Mouse (Mus musculus): ENCODE data around the gene Mgarp. TPM values are rescaled to one million over a fixed set of nuclear protein-coding genes. Genes with fewer than 3 reads are reported as not detected.
"Not testable (repeated sequence)": the region's sequence is repeated elsewhere in the genome, so short reads cannot be mapped to it uniquely, and the experiment has no call there.

Mgarp gene
- total RNA-seq, 1 experiment, result 12.5 TPM

- H3K4me3 ChIP-seq (ENCODE audit: insufficient read depth in 1 of 2, low read depth in 1 of 2, low read length in 2 of 2, poor library complexity in 1 of 2, severe bottlenecking in 1 of 2); H3K9ac ChIP-seq (ENCODE audit: insufficient read depth, low read depth, low read length, poor library complexity, severe bottlenecking); DNase-seq (ENCODE audit: low read depth, low spot score); in situ Hi-C loops (cut with MboI; ENCODE audit: low sequenced_read_pairs in 2 of 2, unreplicated experiment in 2 of 2); H3K9me3 ChIP-seq (ENCODE audit: control insufficient read depth, insufficient read depth, low read depth, low read length); H3K27ac ChIP-seq (ENCODE audit: insufficient read depth, low read depth, low read length, poor library complexity, severe bottlenecking): not testable (repeated sequence)
- Histone ChIP-seq H3K36me3 (ENCODE audit: control insufficient read depth, insufficient read depth, low read length, poor library complexity, severe bottlenecking) (peaks cover 11% of the 10 kb centered on the region), H3K4me1 (ENCODE audit: control insufficient read depth in 2 of 2, insufficient read depth in 2 of 2, low read length in 2 of 2, poor library complexity in 1 of 2) (peaks cover 6 to 12% of the 10 kb centered on the region in 2 experiments; a peak in 3 of 4 replicates)
- peak; percentile 71 for TF ChIP-seq ZNF384 (IDR thresholded peaks at IDR 0.05; ENCODE audit: low read depth, low read length)
Measured at GRCm38 (mm10) chr3:51402054-51402453, 5.5 kb upstream of the Mgarp start.

GRCm38 (mm10) chr3:51400682-51401081, 4.1 kb upstream of the Mgarp start:
- in situ Hi-C loops (cut with MboI; ENCODE audit: low sequenced_read_pairs in 2 of 2, unreplicated experiment in 2 of 2), result no loop called here
- no peak overlapping the region for H3K4me3 ChIP-seq (ENCODE audit: insufficient read depth in 1 of 2, low read depth in 1 of 2, low read length in 2 of 2, poor library complexity in 1 of 2, severe bottlenecking in 1 of 2)
- no peak overlapping the region for H3K27ac ChIP-seq (ENCODE audit: insufficient read depth, low read depth, low read length, poor library complexity, severe bottlenecking)
- peaks cover 6 to 16% of the 10 kb centered on the region in 2 experiments; a peak in 3 of 4 replicates for H3K4me1 ChIP-seq (ENCODE audit: control insufficient read depth in 2 of 2, insufficient read depth in 2 of 2, low read length in 2 of 2, poor library complexity in 1 of 2)
- H3K9me3 ChIP-seq (ENCODE audit: control insufficient read depth, insufficient read depth, low read depth, low read length), result no peaks in the 10 kb centered on the region
- TF ChIP-seq ZNF384 (IDR thresholded peaks at IDR 0.05; ENCODE audit: low read depth, low read length), result no peak
- TF ChIP-seq ZC3H11A (IDR thresholded peaks at IDR 0.05; ENCODE audit: borderline replicate concordance, low read depth, low read length), result no peak
- no peak for TF ChIP-seq CHD2 (IDR thresholded peaks at IDR 0.05; ENCODE audit: low read depth, low read length)
- H3K9ac ChIP-seq (ENCODE audit: insufficient read depth, low read depth, low read length, poor library complexity, severe bottlenecking), result no peak overlapping the region
- DNase-seq (ENCODE audit: low read depth, low spot score), result no peak
- H3K36me3 ChIP-seq (ENCODE audit: control insufficient read depth, insufficient read depth, low read length, poor library complexity, severe bottlenecking), result peaks cover 3% of the 10 kb centered on the region

- H3K4me1 ChIP-seq (ENCODE audit: control insufficient read depth in 2 of 2, insufficient read depth in 2 of 2, low read length in 2 of 2, poor library complexity in 1 of 2), result peaks cover 6 to 16% of the 10 kb centered on the region in 2 experiments; a peak in 3 of 4 replicates
- no peak for DNase-seq (ENCODE audit: low read depth, low spot score)
- H3K36me3 ChIP-seq (ENCODE audit: control insufficient read depth, insufficient read depth, low read length, poor library complexity, severe bottlenecking), result peaks cover 3% of the 10 kb centered on the region; the same call in 1 of the 2 replicates
- in situ Hi-C loops (cut with MboI; ENCODE audit: low sequenced_read_pairs in 2 of 2, unreplicated experiment in 2 of 2), result no loop called here
- no peaks in the 10 kb centered on the region for H3K9me3 ChIP-seq (ENCODE audit: control insufficient read depth, insufficient read depth, low read depth, low read length)
- TF ChIP-seq HCFC1 (IDR thresholded peaks at IDR 0.05; ENCODE audit: borderline replicate concordance, insufficient read depth, low read length) (no peak), CHD2 (IDR thresholded peaks at IDR 0.05; ENCODE audit: low read depth, low read length) (no peak), MAFK (IDR thresholded peaks at IDR 0.05; ENCODE audit: insufficient read depth, low read depth, low read length) (no peak), ZNF384 (IDR thresholded peaks at IDR 0.05; ENCODE audit: low read depth, low read length) (no peak), ZC3H11A (IDR thresholded peaks at IDR 0.05; ENCODE audit: borderline replicate concordance, low read depth, low read length) (no peak)
- H3K27ac ChIP-seq (ENCODE audit: insufficient read depth, low read depth, low read length, poor library complexity, severe bottlenecking), result no peak overlapping the region
- H3K9ac ChIP-seq (ENCODE audit: insufficient read depth, low read depth, low read length, poor library complexity, severe bottlenecking), result no peak overlapping the region
- H3K4me3 ChIP-seq (ENCODE audit: insufficient read depth in 1 of 2, low read depth in 1 of 2, low read length in 2 of 2, poor library complexity in 1 of 2, severe bottlenecking in 1 of 2), result peak overlapping the region in 1 of 2 experiments; percentile 30; a peak in 2 of 4 replicates
Measured at GRCm38 (mm10) chr3:51399531-51399930, 3.0 kb upstream of the Mgarp start.

GRCm38 (mm10) chr3:51398667-51399066, 2.1 kb upstream of the Mgarp start:
- H3K27ac ChIP-seq (ENCODE audit: insufficient read depth, low read depth, low read length, poor library complexity, severe bottlenecking), result no peak overlapping the region; the same call in 1 of the 2 replicates
- H3K4me3 ChIP-seq (ENCODE audit: insufficient read depth in 1 of 2, low read depth in 1 of 2, low read length in 2 of 2, poor library complexity in 1 of 2, severe bottlenecking in 1 of 2), result peak overlapping the region in 1 of 2 experiments; percentile 30; a peak in 1 of 4 replicates
- TF ChIP-seq MAFK (IDR thresholded peaks at IDR 0.05; ENCODE audit: insufficient read depth, low read depth, low read length) (no peak), CHD2 (IDR thresholded peaks at IDR 0.05; ENCODE audit: low read depth, low read length) (no peak), ZC3H11A (IDR thresholded peaks at IDR 0.05; ENCODE audit: borderline replicate concordance, low read depth, low read length) (no peak), ZNF384 (IDR thresholded peaks at IDR 0.05; ENCODE audit: low read depth, low read length) (no peak), HCFC1 (IDR thresholded peaks at IDR 0.05; ENCODE audit: borderline replicate concordance, insufficient read depth, low read length) (no peak)
- no peaks in the 10 kb centered on the region for H3K9me3 ChIP-seq (ENCODE audit: control insufficient read depth, insufficient read depth, low read depth, low read length)
- H3K4me1 ChIP-seq (ENCODE audit: control insufficient read depth in 2 of 2, insufficient read depth in 2 of 2, low read length in 2 of 2, poor library complexity in 1 of 2), result peaks cover 6 to 16% of the 10 kb centered on the region in 2 experiments; a peak in 3 of 4 replicates
- no peak overlapping the region for H3K9ac ChIP-seq (ENCODE audit: insufficient read depth, low read depth, low read length, poor library complexity, severe bottlenecking)
- peaks cover 3% of the 10 kb centered on the region; the same call in 1 of the 2 replicates for H3K36me3 ChIP-seq (ENCODE audit: control insufficient read depth, insufficient read depth, low read length, poor library complexity, severe bottlenecking)
- in situ Hi-C loops (cut with MboI; ENCODE audit: low sequenced_read_pairs in 2 of 2, unreplicated experiment in 2 of 2), result no loop called here
- no peak for DNase-seq (ENCODE audit: low read depth, low spot score)

GRCm38 (mm10) chr3:51397700-51398299, 1.3 kb upstream of the Mgarp start:
- in situ Hi-C loops (cut with MboI; ENCODE audit: low sequenced_read_pairs in 2 of 2, unreplicated experiment in 2 of 2), result no loop called here
- TF ChIP-seq ZNF384 (IDR thresholded peaks at IDR 0.05; ENCODE audit: low read depth, low read length), result no peak
- TF ChIP-seq HCFC1 (IDR thresholded peaks at IDR 0.05; ENCODE audit: borderline replicate concordance, insufficient read depth, low read length), result no peak
- TF ChIP-seq MAFK (IDR thresholded peaks at IDR 0.05; ENCODE audit: insufficient read depth, low read depth, low read length), result no peak
- TF ChIP-seq ZC3H11A (IDR thresholded peaks at IDR 0.05; ENCODE audit: borderline replicate concordance, low read depth, low read length), result no peak
- no peak for TF ChIP-seq CHD2 (IDR thresholded peaks at IDR 0.05; ENCODE audit: low read depth, low read length)
- Histone ChIP-seq H3K27ac (ENCODE audit: insufficient read depth, low read depth, low read length, poor library complexity, severe bottlenecking) (no peak overlapping the region), H3K9me3 (ENCODE audit: control insufficient read depth, insufficient read depth, low read depth, low read length) (no peaks in the 10 kb centered on the region), H3K4me1 (ENCODE audit: control insufficient read depth in 2 of 2, insufficient read depth in 2 of 2, low read length in 2 of 2, poor library complexity in 1 of 2) (peaks cover 6 to 16% of the 10 kb centered on the region in 2 experiments; a peak in 3 of 4 replicates), H3K4me3 (ENCODE audit: insufficient read depth in 1 of 2, low read depth in 1 of 2, low read length in 2 of 2, poor library complexity in 1 of 2, severe bottlenecking in 1 of 2) (no peak overlapping the region), H3K36me3 (ENCODE audit: control insufficient read depth, insufficient read depth, low read length, poor library complexity, severe bottlenecking) (peaks cover 3% of the 10 kb centered on the region; the same call in 1 of the 2 replicates), H3K9ac (ENCODE audit: insufficient read depth, low read depth, low read length, poor library complexity, severe bottlenecking) (no peak overlapping the region)
- DNase-seq (ENCODE audit: low read depth, low spot score), result no peak

Measured in ES-E14 (cell line).